Mouse (Mus musculus): Measurements from ENCODE around the gene Usp16.
A peak's percentile ranks its signal among the peaks of the same experiment; 100 is the strongest.

DNA sequence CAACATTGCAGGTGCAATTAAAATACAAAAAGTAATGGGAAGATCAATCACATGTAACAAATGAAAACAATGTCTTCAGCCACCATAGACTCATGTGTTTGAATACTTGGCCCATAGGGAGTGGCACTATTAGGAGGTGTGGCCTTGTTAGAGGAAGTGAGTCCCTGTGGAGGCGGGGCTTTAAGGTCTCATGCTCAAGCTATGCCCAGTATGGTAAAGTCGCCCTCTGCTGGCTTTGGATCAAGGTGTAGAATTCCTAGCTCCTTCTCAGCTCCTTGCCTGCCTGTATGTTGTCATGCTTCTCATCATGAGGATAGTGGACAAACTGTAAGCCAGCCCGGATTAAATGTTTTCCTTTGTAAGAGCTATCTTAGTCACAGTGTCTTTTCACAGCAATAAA is 49.5 kb upstream of the Usp16 start:
- TF ChIP-seq CTCF (IDR thresholded peaks at IDR 0.05) (peak; percentile 31; the same call in 1 of the 2 replicates), EP300 (IDR thresholded peaks at IDR 0.05) (no peak)
